Mouse (Mus musculus) brain, embryonic 14.5 days (tissue): Measurements from ENCODE around the gene Zmiz1.

Experiments
- CTCF ChIP-seq: fragments of 200-500 bp; IDR thresholded peaks from 2 replicates; pipeline ENCODE4 v1.5.1; 2012; ENCODE audit warnings: inconsistent platforms, mild to moderate bottlenecking, moderate library complexity, borderline replicate concordance; ENCODE audit not compliant: insufficient read depth, insufficient read length; ENCODE audit errors: extremely low read depth
- POLR2A ChIP-seq: fragments of 200-500 bp; IDR thresholded peaks from 2 replicates; pipeline ENCODE4 v1.6.1; 2012; ENCODE audit warnings: mild to moderate bottlenecking, inconsistent platforms, borderline replicate concordance; ENCODE audit not compliant: poor library complexity, insufficient read depth, insufficient read length, severe bottlenecking; ENCODE audit errors: extremely low read depth

GRCm38 (mm10) chr14:25580397-25580796 is 121.4 kb downstream of the Zmiz1 start:
- no peak for TF ChIP-seq POLR2A
- no peak for TF ChIP-seq CTCF
